Mouse (Mus musculus) right cerebral cortex, adult 18-20 months (tissue): Measurements from ENCODE around the gene Prmt9.
A peak's percentile ranks its signal among the peaks of the same experiment; 100 is the strongest.

ENCODE experiments used
- DNase-seq: peaks from one replicate; pipeline ENCODE4 v3.0.0; 2022; ENCODE audit warnings: mixed read lengths

The Prmt9 gene

DNA sequence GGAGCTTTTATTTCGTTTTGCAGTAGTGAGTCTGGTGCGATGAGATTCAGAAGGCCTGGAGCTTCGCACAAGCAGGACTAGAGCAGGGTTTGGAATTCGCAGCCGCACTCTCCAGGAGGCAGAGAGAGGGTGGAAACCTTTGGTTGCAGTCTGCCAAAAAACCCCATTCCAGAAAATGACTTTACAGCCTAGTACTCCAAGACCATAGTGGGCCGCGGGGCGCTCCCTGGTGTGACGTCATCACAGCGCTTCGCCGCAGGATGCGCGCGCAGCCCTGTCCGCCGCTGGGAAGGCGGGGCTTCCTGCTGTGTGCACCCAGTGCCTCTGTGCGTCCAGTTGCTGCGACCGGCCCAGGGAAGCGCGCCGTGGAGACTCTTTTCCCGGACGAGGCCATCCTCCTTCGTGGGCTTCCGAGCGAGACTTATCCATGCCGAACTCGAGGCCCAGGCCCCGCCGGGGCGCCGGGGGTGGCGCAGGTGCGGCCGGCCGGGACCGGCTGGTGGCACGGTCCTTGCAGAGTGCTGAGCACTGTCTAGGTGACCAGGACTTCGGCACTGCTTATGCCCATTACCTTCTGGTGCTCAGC lies at the start of gene Prmt9:
TSS of gene Prmt9 (plus strand) at position 277 of the 586 bp plus-strand sequence.
- peak; percentile 95 for DNase-seq

DNA sequence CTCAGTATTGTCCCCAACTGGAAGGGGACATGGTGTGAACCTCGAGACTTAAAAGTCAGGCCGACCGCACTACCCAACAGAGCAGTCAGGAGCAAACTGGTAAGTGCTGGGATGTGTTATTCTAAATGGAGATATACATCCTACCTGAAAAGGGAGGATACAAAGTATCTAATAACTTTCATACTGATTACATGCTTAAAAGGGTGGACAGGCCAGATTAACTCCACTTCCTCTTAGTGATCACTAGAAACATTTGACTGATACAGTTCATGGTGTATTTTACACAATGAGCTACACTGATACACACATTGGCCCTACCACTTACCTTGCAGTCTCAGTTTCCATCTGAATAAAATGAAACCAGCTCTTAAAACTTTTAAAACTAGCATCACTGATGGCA lies 48.9 kb upstream of the Prmt9 start:
- no peak for DNase-seq

DNA sequence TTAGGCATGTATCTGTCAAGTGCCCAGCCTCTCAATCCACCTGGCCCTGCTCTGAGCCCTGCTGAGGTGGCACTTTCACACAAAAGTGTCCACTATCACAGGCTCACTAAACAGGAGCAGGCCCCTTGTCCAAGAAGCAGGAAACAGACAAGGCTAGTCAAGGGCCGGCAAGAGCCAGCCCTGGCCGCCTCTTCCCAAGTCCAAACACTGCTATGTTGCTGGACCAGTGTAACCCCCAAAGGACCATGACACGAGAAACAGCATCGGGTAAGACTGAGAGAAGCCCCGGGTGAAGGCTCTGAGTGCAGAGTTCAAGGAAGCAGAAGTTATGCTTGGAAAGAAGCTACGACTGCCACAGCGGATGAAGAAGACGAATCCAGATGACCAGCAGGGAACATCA lies 48.1 kb upstream of the Prmt9 start:
- no peak for DNase-seq

DNA sequence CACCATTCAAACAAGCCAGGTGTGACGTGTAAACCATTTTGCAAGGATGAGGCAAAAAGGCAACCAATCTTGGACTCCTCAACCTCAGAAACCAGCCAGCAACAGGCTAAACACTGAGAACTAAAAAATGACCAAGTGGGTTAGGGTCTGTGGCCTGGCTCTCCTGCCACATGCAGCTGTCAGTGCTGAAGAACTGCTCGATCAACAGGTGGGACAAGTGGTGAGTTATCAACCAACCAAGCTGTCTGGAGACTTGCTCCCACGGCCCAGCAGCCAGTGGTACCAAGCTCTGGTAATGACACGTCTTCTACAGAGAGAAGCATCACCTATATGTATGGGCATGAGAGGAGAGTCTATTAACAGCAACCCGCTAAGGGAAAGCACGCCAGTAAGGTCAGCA lies 46.6 kb upstream of the Prmt9 start:
- DNase-seq: no peak

DNA sequence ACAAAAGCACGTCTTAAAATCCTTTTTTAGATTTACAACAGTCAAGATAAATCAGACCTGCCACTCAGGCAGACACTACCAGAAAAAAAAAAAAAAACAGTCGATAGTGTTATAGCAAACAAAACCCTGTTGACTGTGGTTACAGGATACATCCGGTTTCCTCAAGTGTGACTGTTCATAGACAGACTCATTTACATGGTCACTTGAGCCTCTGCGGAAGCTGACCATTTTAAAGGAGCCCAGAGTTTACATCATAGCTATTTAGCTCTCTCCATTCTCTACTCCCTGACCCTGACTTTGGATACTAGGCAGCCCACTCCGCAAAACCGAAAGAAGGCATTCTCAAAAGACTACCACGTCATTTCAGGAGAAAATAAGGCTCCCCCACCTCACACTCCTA lies 42.7 kb upstream of the Prmt9 start:
- no peak for DNase-seq

DNA sequence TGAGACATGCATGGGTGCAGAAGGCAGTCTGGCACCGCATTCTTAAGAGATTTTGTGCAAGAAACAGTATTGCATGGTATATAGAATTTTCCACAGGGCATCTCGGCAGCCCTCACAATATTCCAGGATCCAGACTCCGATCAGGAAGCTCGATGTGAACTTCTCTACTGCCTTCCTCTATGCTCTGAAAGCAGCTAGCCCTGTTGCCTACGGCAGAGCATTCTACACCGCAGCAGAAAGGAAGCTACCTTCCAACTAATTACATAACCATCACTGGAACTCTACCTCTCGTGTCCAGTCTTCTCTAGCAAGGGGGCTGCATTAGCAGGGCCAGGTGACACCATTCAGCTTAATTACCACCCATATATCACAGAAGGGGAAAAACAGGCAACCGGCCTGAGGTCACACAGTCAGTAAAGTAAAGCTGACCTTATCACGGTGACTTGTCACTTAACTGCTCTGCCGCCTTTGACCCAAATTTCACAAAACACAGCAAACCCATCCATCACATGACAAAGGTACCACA lies 41.6 kb upstream of the Prmt9 start:
- DNase-seq: no peak

DNA sequence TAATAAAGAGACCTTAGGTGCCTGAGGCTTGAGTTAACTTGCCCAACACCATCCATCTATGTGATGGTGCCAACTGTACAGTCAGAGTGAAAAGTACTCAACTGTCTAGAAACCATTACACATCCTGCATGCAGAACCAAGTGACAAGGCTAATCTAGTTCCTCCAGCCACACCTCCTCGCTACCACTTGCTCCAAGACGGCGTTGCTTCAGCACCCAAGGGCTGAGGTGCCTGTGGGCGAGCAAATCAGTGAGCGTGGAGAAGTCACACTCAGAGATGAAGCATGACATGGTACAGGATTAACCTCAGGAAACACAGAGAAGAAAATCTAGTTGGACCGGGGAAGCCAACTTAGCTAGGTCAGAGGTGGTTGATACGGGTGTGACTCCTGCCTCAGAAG lies 40.2 kb upstream of the Prmt9 start:
- DNase-seq: no peak

DNA sequence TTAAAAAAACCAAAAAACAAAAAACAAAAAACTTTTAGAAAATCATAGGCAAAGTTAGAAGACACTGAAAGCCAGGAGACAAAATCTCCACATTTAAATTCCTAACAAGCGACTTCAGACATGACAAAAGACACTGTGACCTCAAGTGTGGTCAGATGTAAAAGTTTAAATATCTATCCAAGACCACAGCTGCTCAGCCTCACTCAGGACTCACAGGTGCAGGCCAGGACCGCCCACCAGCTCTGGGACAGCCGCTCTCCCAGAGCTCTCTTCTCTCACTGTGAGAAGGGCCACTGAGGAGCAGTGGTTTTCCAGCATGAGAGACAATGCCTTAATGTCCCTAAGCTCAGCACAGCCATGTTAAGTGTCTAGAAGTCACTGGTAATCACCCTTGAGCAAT lies 38.8 kb upstream of the Prmt9 start:
- DNase-seq: no peak

DNA sequence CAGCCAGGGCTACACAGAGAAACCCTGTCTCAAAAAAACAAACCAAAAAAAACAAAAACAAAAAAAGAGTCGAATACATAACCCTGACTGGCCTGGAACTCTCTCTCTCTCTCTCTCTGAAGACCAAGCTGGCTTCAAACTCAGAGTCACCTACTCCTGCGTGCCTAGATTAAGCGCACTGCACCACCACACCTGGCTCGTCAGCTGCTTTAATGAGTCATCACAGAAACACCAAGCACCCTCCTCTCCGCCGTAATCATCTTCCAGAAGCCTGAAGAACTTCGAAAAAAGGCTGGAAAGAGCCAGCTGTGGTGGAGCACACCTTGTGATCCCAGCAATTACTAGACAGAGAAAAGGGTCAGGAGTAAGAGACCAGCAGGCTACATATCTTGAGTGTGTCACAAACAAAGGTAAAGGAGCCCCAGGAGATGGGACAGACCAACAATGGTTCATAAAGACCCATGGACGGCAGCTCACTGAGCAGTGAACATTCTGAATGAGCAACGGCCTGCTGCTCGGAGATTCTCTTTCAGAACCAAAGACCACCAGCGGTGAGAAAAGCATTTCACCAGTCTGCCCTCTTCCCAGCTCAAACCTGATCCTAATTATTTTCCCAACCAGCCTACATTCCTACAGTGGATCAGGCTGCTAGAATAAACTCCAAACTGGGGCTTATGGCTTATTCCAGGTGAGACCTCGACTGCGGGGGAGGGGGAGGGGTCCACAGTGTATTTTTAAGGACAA lies 37.3 kb upstream of the Prmt9 start:
- peak; percentile 34 for DNase-seq

DNA sequence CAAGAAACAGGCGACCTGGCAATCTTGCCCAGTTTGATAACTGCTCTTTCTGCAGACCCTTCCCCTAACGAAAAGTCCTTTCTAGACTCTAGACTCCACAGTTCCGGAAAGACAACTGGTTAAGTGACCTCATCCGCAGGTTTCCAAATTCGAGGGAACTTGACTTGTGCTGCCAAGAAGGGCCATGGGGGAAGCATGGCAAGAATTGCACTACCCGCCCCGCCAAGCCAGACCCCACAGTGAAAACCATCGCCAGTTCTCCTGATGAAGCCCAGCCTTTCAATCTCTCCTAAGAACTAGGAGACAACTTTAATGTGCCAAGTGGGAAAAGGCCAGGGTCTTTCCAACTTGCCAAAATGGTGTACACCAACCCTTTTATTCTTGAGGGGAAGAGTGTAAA lies 34.0 kb upstream of the Prmt9 start:
- DNase-seq: no peak

DNA sequence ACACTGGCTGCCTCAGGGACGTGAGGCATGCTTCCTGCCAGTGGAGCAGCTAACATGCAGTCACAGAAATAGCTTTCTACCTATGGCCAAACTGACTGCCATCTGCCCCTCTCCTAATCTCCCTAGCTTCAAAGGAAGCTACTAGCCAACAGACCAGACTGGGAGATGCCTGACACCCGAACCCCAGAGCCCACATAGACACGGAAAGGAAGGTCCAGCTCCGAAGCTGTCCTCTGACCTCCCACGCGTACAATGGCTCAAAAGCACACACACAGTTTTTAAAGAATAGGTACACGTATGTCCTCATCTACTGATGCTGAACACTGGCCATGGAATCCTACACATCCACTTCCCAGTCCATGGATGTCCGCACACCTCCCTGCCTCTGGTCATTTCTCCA lies 33.4 kb upstream of the Prmt9 start:
- DNase-seq: no peak

DNA sequence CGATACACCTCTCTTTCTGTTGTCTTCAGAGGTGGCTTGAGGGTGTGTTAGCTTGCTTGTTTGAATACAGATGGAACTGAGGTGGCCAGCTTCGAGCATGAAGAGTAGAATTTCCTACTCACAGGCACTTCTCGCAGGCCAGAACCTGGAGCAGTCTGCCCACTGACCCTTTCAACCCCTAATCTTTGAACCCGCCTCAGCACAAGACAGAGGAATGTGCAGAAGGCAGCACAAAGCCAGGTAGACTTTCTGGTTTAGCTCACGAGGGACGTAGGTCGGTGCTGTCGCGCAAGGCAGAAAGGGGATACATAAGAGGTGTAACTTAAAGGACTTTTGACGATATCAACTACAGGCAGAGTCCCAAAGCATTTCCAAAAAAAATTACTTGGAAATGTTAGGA lies 32.4 kb upstream of the Prmt9 start:
- no peak for DNase-seq

DNA sequence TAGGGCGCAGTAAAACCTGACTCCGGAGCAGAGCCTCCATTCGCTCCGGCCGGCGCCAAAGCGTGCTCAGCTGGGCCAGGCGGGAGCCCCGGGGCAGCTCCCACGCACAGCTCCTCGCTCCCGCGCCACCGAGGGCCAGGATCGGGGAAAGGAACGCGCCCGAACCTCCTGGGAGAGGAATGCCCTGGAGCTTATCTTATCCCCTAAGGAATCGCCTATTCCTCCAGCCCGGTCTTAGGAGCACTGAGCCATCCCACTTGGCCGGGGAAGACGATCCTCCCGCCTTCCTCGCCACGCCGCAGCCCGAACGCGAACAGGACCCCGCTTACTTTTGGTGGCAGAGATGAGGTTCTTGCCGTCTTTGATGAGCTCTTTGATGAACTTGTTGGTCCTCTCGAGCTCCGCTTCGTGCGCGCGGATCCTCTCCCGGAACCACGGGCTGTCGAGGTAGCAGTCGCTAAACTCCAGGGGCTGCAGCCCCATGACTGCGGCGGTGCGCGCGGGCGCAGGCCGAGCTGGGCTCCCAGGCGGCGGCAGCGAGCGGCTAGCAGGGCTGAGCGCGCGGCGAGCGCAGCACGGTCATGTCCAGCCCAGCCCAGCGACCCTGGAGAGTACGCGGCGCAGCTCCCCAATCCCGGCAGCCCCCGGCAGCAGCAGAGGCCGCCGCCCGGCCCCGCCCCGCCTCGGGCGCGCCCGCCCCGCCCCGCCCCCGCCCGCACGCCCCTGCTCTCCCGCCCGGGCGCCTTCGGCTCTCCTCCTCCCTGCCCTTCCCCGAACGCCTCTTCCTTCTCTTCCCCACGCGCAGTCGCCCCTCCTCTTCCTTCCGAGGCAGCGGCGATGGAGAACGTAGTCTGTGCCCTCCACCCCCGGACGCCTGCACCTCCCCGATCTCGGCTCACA lies 31.6 kb upstream of the Prmt9 start, which contains the start of gene Arhgap10:
TSS of gene Arhgap10 (minus strand) at position 653 of the 900 bp plus-strand sequence.
- peak; percentile 44 for DNase-seq

DNA sequence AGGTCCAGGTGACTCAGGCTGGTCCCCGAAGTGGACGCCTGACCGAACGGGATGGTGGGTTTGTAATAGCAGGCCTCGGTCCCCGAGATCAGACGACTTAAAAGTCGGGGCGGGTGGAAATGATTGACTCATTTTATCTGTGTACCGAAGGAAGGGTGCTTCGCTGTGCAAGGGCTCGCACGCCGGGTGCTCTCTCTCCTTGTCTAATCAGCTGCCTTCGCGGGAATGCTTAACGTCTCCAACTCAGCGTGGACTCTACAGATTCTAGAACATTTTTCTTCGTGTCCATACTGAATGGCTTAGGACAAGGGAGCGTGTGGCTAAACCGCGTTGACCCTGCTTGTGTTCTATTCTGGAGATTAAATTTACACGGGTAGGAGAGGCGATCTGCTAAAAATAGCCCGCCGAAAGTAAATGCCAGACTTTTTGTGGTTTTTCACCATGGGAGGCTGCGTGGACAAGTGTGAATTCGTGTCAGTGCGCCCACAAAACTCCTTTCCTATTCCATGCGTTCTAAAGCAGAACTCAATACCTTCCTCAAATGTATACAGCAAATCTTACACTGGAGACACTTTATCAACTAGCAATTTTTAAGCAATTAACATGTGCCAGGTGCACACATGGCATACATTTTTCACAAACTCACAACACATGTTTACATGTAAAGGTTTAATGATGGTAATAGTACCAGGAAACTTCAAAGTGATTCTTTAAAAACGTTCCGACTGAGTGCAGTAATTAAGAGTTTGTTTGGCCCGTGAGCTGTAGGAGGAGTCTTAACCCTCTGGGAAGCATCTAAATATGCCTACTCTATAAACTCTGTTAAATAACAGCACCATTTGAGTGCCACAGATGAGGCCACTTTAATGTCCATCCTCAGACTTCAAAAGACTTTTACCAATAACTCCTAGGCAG lies 30.7 kb upstream of the Prmt9 start:
- DNase-seq: peak; percentile 64

DNA sequence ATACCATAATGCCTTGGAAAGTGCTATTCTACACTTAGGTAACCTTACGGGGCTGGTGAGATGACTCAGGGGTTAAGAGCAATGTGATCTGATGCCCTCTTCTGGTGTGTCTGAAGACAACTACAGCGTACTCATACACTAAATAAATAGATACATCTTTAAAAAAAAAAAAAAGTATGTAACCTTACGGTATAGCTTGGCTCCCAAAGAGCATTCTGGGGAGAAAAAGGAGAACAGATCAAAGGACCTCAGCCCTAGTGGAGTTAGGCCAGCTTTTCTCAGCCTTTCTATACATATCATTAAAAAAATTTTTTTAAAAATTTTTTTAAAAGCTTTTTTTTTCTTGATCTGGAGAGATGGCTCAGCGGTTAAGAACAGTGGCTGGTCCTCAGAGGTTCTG lies 28.6 kb upstream of the Prmt9 start:
- DNase-seq: no peak

DNA sequence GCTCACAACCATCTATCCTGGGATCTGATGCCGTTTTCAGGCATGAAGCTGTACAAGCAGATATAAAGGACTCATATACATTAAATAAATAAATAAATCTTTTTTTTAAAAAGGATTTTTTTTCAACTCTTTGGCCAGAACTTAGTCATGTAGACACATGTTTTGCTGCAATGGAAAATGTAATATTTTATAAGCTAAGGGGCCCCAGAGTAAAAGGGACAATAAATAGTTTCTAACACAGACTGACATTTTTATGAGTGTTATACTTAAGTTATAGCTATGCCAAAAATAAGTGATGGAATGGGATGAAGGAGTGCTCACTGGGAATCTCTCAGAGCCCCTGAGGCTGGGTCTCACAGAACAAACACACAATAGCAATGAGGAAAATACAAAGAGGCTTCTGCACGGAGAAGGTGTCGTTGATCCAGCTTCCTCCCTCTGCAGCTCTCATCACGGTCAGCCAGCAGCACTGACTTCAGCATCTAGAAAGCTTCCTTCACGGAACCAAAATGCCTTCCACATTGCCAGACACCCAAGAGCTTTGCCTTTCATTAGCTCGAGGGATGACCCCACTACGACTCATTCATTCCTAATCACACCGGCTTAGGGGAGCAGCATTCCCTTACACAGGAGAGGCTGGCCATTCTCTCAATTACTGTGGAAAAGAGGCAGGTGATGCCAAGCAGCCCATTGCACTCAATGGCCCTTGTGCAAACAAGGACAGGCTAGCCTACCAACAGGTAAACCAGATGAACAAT lies 28.0 kb upstream of the Prmt9 start:
- no peak for DNase-seq

DNA sequence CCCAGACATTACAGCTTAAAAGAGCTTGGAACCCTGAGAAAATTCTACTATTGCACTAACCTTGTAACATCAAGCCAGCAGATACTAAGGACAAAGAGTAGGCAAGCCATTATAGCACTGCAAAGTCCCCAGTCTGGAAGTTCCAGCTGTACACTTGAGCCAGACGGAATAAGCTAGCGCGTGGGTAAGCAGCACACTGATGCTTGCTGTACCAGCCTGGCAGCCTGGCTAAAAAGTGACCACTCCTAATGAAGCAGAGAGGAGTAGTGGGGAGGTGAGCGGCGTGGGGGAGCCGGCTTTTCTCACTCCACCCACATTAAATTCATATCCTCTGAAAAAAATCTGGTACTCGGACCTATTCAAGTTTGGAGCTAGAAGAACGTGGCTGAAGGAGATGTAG lies 26.2 kb upstream of the Prmt9 start:
- DNase-seq: no peak

DNA sequence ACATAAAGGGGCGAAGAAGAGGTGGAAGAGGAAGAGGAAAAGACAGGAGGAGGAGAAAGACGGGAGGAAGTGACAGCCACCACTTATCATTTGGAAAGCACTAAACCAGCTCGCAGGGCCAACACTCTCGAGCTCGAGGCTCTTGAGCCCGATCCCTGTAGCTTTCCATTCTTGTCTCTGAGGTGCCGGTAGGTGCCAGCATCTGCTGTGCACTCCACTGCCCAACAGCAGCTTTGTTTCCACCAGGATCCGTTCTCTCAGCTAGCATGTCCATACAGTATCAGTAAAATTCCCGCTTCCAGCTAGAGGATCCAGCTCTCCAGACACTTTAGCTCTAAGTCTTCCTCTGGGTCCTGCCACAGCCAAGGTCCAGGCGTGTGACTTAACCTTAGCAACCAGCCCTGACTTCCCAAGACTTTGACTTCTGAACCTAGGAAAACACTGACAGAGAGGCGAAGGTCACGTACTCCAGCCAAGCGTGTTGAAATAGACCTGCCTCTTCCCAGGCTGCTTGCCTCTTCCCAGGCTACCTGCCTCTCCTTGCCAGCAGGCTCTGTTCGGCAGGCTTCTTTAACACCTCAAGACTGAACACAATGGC lies 25.1 kb upstream of the Prmt9 start:
- no peak for DNase-seq

DNA sequence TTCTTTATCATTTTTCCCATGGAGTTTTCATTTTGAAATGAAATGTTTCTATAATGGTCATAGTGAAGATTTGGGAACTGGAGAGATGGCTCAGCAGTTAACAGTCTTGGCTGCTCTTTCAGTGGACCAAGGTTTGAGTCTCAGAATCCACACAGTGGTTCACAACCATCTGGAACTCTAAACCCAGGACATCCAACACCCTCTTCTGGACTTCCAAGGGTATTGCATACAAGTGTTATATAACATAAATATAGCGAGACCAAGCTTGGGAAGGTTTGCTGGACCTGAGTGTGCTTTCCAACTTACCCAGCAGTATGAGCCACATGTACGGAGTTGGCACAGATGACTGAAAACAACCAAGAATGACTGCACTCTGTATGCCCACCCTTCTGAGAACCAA lies 24.3 kb upstream of the Prmt9 start:
- DNase-seq: no peak

DNA sequence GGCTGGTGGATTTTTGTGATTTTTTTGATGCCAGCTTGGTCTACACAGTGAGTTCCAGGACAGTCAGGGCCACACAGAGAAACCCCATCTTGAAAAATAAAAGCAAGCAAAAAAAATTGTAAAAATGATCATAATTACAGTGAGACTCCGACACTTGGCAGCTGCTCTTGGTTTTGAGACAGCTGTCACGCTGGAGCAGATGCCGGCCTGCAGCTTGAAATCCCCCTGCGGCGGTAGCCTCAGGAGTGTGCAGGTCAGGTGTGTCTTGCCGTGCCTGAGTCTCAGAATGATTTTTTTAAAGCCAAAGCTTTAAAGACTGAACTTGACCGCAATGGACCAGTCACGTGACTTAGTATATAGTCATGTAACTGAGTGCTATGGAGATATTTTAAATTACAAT lies 23.1 kb upstream of the Prmt9 start:
- DNase-seq: no peak

DNA sequence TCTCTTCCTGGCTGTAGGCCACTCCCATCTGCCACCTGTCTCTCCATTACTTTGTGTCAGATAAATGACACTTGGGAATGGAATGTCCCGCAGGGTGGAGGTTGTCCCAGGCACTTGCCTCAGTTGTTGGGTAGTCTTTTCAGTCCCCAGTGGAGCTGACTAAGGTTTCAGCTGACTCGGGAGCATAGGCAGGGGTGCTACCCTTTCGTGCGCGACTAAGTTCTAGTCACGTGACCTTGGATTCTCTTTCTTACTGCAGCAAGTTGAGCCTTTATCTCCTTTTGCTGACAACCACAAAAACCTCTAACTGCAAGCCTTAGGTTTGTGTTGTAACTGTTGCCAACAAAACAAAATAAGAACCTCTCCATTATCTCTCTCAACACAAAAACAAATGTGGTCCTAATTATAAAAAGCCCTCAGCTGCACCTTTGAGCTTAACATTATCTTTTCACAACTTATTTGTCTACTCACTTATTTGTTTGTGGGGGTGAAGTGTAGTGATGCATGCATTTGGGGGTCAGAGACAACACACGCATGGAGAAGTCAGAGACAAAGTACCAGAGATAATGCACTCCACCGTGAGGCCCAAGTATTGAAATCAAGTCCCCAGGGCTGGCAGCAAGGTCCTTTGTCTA lies 14.7 kb upstream of the Prmt9 start:
- DNase-seq: no peak
